Mouse (Mus musculus) E14TG2a.4 (cell line): ENCODE measurements around the gene Tshz2.
A peak's percentile ranks its signal among the peaks of the same experiment; 100 is the strongest.
"Not testable (repeated sequence)": the region's sequence is repeated elsewhere in the genome, so short reads cannot be mapped to it uniquely, and the experiment has no call there.

Experiments
- H3K27me3 ChIP-seq: 2 replicates; pipeline ENCODE4 v1.6.1; 2014; ENCODE audit warnings: low read length, control low read depth; ENCODE audit not compliant: insufficient read depth
- H3K36me3 ChIP-seq: 2 replicates; pipeline ENCODE4 v1.6.1; 2014; ENCODE audit warnings: low read length, control low read depth; ENCODE audit not compliant: insufficient read depth
- H3K4me1 ChIP-seq: replicated peaks from 2 replicates; pipeline ENCODE4 v1.6.1; 2014; ENCODE audit warnings: low read depth, low read length, control low read depth
- H3K4me3 ChIP-seq: replicated peaks from 2 replicates; pipeline ENCODE4 v1.5.1; 2014; ENCODE audit warnings: mild to moderate bottlenecking, low read length
- H3K9me3 ChIP-seq: 2 replicates; pipeline ENCODE4 v1.6.1; 2014; ENCODE audit warnings: low read length, control low read depth
- CTCF ChIP-seq: conservative IDR thresholded peaks from 2 replicates; pipeline ENCODE4 v1.5.1; 2014; ENCODE audit warnings: low read length
- NANOG ChIP-seq: IDR thresholded peaks from 2 replicates; pipeline ENCODE4 v1.6.1; 2014; ENCODE audit warnings: borderline replicate concordance, low read length, mixed read lengths
- POU5F1 ChIP-seq: IDR thresholded peaks from 2 replicates; pipeline ENCODE4 v1.6.1; 2014; ENCODE audit warnings: low read length, borderline replicate concordance

Gene Tshz2

DNA sequence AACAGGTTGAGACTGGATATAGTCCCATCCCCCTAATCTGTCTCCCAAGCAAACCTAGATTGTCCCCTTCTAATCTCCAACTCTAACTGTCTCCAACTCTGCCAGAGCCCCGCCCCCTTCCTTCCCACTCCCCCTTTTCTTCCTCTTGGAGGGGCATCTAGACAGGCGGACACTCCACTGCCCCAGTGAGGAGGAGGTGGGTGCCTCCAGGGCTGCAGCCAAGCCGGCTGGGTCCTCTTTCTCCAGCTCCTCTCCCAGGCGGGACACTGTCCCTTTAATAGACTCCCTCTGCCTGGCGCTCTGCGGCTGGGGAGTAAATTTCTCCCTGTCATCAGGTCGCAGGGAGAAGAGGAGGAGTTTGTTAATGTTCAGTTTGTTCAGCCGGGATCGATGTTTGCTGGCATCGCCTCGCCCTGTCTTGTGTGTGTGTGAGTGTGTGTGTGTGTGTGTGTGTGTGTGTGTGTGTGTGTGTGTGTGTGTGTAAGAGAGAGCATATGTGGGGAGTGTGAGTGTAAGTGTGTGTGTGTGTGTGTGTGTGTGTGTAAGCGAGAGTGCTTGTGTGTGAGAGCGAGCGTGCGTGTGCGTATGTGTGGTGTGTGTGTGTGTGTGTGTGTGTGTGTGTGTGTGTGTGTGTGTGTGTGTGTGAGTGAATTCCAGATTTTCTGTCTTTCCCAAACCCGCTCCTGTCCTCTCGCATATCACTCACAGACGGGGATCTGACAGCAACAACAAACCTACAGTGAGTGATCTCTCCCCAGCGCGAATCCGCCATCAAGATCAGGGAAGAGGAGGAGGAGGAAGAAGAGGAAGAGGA is at the start of gene Tshz2:
Tshz2 (plus strand) TSS at position 676 of the 814 bp plus-strand sequence.
- no peaks in the 10 kb centered on the region for H3K36me3 ChIP-seq
- TF ChIP-seq NANOG (no peak), POU5F1 (no peak), CTCF (no peak)
- H3K9me3 ChIP-seq: no peaks in the 10 kb centered on the region
- peaks cover 11% of the 10 kb centered on the region for H3K4me1 ChIP-seq
- peaks cover 51% of the 10 kb centered on the region for H3K27me3 ChIP-seq
- peak within 1 kb of the TSS; percentile 77 for H3K4me3 ChIP-seq

DNA sequence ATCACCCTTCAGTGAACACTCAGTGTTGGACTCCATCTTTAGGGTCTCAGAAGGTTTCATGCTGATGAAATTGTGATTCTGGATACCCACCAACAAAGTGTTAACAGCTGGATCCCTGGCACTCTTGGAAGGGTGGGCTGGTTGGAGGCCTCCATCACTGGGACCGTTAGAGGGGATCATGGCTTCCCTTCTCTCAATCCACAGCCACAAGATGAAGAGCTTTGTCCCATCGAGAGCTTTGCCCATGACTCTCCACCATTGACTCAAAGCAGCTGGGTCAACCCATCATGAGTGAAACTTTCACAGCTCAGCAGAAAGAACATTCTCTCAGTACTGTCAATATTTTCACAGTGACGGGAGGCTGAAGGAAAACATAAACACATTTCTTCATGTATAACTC is 49.3 kb upstream of the Tshz2 start:
- TF ChIP-seq NANOG (no peak), CTCF (no peak), POU5F1 (no peak)
- H3K4me1 ChIP-seq: peaks cover 24% of the 10 kb centered on the region

DNA sequence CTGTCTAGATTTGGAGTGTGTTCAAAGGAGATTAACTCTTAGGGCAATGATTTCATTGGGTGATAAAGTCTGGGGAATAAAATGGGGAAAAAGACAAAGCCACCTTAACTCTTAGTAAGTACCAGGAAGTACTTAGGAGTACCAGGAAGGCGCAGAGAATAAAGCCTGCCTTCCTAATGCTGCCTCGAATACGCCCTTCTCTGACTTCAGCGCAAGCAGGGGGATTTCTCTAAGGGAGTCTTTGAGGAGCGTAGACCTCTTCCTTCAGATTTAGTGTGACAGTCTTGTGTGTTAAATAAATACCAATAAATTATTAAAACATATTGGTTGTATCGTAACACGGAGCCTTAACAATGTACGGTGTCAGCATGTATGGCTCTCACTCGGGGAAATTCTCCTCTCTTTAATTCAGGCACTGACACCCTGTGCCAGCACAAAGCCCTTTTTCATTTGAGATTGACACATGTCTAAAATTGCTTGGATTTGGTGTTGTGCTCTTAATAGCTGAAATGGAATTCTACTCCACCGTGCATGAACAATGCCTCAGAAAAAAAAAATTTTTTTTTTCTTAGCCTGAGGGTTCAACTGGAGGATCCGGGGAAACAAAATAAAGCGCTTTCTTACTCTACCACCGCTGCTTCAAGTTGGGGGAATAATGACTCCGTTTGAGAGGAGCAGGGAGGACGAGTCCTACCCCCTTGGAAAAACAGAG is 47.9 kb upstream of the Tshz2 start:
- Histone ChIP-seq H3K27me3 (no peaks in the 10 kb centered on the region), H3K4me3 (0 out of 2 replicates have a peak overlapping the region, but pooled peaks have one; percentile 1), H3K9me3 (no peaks in the 10 kb centered on the region), H3K4me1 (peaks cover 38% of the 10 kb centered on the region), H3K36me3 (no peaks in the 10 kb centered on the region)
- no peak for TF ChIP-seq NANOG
- TF ChIP-seq POU5F1: no peak
- TF ChIP-seq CTCF: no peak

More for the DNA sequence above, 49.3 kb upstream of the Tshz2 start:
- Histone ChIP-seq H3K4me3 (no peak overlapping the region), H3K9me3 (no peaks in the 10 kb centered on the region), H3K27me3 (no peaks in the 10 kb centered on the region), H3K36me3 (no peaks in the 10 kb centered on the region)

DNA sequence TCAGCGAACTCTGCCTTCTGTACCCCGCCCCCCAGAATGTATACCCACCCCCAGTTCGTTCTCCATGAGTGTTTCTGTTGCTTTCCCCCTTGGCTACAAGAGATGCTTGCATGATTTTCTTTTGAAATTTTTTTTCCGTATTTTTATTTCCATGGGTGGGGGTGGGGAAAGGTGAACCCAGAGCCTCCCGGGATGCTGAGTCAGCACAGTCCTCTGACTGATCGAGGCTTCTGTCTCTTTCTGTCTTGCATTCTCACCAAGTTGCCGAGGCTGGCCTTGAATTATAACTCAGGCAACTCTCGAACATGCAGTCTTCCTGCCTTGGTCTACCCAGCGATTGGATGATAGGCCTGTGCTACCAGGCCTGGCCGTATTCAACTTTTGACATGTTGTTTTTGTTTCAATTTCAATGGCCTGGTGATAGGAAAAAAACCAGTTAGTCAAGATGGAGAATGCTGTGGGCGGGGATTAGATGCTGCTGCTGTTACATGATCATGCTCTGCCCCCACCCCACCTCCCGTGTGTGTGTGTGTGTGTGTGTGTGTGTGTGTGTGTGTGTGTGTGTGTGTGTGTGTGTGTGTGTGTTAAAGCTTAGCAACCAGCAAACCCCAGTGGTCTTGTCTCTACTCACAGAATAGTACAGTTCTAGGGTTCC is 47.1 kb upstream of the Tshz2 start:
- H3K4me1 ChIP-seq: peaks cover 45% of the 10 kb centered on the region
- H3K9me3 ChIP-seq: no peaks in the 10 kb centered on the region
- TF ChIP-seq NANOG (no peak), CTCF (no peak), POU5F1 (no peak)
- H3K36me3 ChIP-seq: no peaks in the 10 kb centered on the region
- no peaks in the 10 kb centered on the region for H3K27me3 ChIP-seq
- H3K4me3 ChIP-seq: 0 out of 2 replicates have a peak overlapping the region, but pooled peaks have one; percentile 1

DNA sequence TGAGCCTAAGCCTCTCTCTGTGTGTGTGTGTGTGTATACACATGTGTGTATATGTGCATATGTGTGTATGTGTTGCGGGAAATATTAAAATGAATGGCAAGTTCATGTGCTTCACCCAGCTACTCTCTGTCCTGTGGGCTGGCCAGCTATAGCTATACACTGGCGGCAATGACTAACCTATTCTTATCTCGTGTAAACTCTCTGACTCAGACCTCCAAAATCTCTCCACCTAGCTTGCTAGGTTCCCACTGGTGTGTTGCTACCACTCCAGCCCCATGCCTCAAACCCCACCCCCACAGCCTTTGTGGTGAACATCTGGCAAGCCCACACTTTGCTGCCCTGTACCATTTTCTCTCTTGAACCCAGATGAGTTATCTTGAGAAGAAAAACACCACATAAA is 46.1 kb upstream of the Tshz2 start:
- H3K36me3 ChIP-seq: no peaks in the 10 kb centered on the region
- no peaks in the 10 kb centered on the region for H3K9me3 ChIP-seq
- TF ChIP-seq POU5F1: no peak
- no peak for TF ChIP-seq CTCF
- no peak for TF ChIP-seq NANOG
- no peaks in the 10 kb centered on the region for H3K27me3 ChIP-seq
- H3K4me3 ChIP-seq: no peak overlapping the region
- peaks cover 48% of the 10 kb centered on the region for H3K4me1 ChIP-seq

DNA sequence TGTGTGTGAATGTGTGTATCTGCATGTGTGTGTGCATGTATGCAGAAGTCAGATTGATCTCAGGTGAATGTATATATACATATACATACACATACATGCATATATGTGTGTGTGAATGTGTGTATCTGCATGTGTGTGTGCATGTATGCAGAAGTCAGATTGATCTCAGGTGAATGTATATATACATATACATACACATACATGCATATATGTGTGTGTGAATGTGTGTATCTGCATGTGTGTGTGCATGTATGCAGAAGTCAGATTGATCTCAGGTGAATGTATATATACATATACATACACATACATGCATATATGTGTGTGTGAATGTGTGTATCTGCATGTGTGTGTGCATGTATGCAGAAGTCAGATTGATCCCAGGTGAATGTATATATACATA is 45.2 kb upstream of the Tshz2 start, which contains the start of gene Gm11011:
Gm11011 (minus strand) TSS at position 101 of the 400 bp plus-strand sequence.
- peaks cover 48% of the 10 kb centered on the region for H3K4me1 ChIP-seq
- not testable (repeated sequence) for H3K4me3 ChIP-seq, H3K27me3 ChIP-seq, H3K36me3 ChIP-seq, H3K9me3 ChIP-seq

DNA sequence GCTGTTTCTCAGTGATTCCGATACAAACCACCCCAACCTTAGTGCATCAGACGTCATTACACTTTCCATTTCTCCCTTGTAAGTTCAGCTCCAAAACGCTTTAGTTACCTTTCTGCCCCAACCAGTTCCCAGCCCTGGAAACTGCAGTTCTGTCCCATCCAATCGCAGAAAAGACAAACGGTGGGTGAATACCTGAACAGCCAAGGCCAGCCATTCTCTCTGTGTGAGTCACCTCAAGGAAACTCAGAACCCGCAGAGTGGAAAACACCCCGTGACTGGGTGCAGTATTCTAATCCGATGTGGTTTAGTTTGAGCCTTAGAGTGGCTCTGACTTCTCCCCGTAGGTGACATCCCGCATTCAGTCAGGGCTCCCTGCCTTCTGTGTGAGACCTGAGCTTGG is 43.1 kb upstream of the Tshz2 start:
- no peak for TF ChIP-seq CTCF
- no peak for TF ChIP-seq POU5F1
- no peak for TF ChIP-seq NANOG
- no peaks in the 10 kb centered on the region for H3K9me3 ChIP-seq
- H3K4me1 ChIP-seq: peaks cover 48% of the 10 kb centered on the region
- H3K36me3 ChIP-seq: no peaks in the 10 kb centered on the region
- H3K27me3 ChIP-seq: no peaks in the 10 kb centered on the region
- H3K4me3 ChIP-seq: no peak overlapping the region

DNA sequence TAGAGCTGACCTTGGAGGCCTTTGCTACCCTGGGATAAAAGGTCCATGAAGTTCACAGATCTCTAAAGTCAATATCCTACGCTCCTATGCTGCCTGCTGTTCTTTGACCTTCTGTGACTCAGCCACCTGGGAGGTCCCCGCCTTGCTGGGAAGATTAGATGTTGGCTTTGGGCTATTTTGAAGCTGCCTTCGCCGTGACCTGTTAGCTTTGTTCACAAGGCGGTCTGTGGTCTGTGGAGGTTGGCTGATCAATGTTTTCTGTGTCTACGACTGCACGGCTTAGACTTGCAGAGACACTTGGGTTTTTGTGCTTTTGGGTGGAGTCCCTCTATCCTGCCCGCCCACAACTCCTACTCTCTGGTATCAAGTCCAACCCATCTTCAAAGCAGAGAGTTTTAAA is 42.4 kb upstream of the Tshz2 start:
- Histone ChIP-seq H3K4me3 (no peak overlapping the region), H3K36me3 (no peaks in the 10 kb centered on the region), H3K9me3 (no peaks in the 10 kb centered on the region), H3K4me1 (peaks cover 43% of the 10 kb centered on the region), H3K27me3 (no peaks in the 10 kb centered on the region)
- TF ChIP-seq NANOG: no peak
- TF ChIP-seq CTCF: no peak
- no peak for TF ChIP-seq POU5F1
